Mouse (Mus musculus) embryonic facial prominence, embryonic 13.5 days (tissue): Measurements from ENCODE around the gene Ctnna2. TPM values are rescaled to one million over a fixed set of nuclear protein-coding genes. Genes with fewer than 3 reads are reported as not detected.
A peak's percentile ranks its signal among the peaks of the same experiment; 100 is the strongest.

Experiments
- ATAC-seq: fragments of 200-750 bp; cut with Nextera tagmentation; 2 replicates; pipeline ENCODE4 v1.8.0; 2017; ENCODE audit warnings: low read depth; ENCODE audit not compliant: insufficient number of reproducible peaks, insufficient read depth, low FRiP score, low TSS enrichment
- H3K27ac ChIP-seq: fragments of 300-500 bp; sonication (generic); 2 replicates; pipeline ENCODE4 v1.5.1; 2015; ENCODE audit warnings: moderate library complexity, mild to moderate bottlenecking, inconsistent platforms
- H3K27me3 ChIP-seq: fragments of 300-500 bp; sonication (generic); 2 replicates; pipeline ENCODE4 v1.6.1; 2015; ENCODE audit warnings: mild to moderate bottlenecking, inconsistent platforms
- H3K36me3 ChIP-seq: fragments of 300-500 bp; sonication (generic); 2 replicates; pipeline ENCODE4 v1.6.1; 2015; ENCODE audit warnings: mild to moderate bottlenecking, inconsistent platforms
- H3K4me1 ChIP-seq: fragments of 300-500 bp; sonication (generic); 2 replicates; pipeline ENCODE4 v1.6.1; 2015; ENCODE audit warnings: inconsistent platforms
- H3K4me2 ChIP-seq: fragments of 300-500 bp; sonication (generic); 2 replicates; pipeline ENCODE4 v1.6.1; 2015; ENCODE audit warnings: moderate library complexity, mild to moderate bottlenecking, inconsistent platforms
- H3K4me3 ChIP-seq: fragments of 300-500 bp; sonication (generic); 2 replicates; pipeline ENCODE4 v1.5.1; 2015; ENCODE audit warnings: mild to moderate bottlenecking, inconsistent platforms
- H3K9ac ChIP-seq: fragments of 300-500 bp; sonication (generic); 2 replicates; pipeline ENCODE4 v1.6.1; 2015; ENCODE audit warnings: mild to moderate bottlenecking, inconsistent platforms
- H3K9me3 ChIP-seq: fragments of 300-500 bp; sonication (generic); 2 replicates; pipeline ENCODE4 v1.6.1; 2016; ENCODE audit warnings: inconsistent platforms
- WGBS: fragments of 180-500 bp; shearing (Covaris S2); methylation state at CpG from one replicate; pipeline ENCODE4 v1.1.7; 2015; ENCODE audit warnings: mixed read lengths; 5-methylcytosine and 5-hydroxymethylcytosine counted together
- polyA plus RNA-seq: library from polyadenylated mRNA; unstranded; fragments of >200 nt; fragmentation: Nextera tagmentation; extraction: Ambion mirVana; gene quantifications from 2 replicates; pipeline ENCODE4 v1.2.1, GENCODE M21; 2015

Gene Ctnna2
- polyA plus RNA-seq, 1 experiment from 2014 or later = 9.1 TPM

DNA sequence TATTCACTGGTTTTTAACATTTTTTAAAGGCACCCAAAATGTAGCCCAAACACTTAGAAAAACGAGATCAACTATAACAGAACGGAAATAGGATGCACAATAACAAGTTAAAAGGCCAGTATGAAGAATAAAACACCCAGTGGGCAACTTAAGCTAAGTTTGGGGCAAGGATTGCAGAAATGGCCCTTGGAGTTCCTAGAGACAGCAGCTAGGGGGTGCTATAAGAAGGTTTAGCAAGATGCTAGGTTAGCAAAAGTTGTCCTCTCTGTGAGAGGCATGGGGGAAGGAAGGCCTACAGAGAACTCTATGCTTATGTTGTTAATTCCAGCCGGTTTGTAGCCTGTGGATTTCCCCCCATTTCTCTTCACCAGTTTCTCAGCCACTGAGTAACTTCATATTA lies 401.9 kb downstream of the Ctnna2 start:
- H3K9me3 ChIP-seq = no peaks in the 10 kb centered on the region
- no peaks in the 10 kb centered on the region for H3K27me3 ChIP-seq
- no peak overlapping the region for H3K4me3 ChIP-seq
- no peaks in the 10 kb centered on the region for H3K4me1 ChIP-seq
- H3K4me2 ChIP-seq = no peak overlapping the region
- H3K36me3 ChIP-seq = no peaks in the 10 kb centered on the region
- 49% methylated on average over 3 of the region's 3 CpGs for WGBS
- no peak overlapping the region for H3K27ac ChIP-seq
- H3K9ac ChIP-seq = no peak overlapping the region
- ATAC-seq = no peak

DNA sequence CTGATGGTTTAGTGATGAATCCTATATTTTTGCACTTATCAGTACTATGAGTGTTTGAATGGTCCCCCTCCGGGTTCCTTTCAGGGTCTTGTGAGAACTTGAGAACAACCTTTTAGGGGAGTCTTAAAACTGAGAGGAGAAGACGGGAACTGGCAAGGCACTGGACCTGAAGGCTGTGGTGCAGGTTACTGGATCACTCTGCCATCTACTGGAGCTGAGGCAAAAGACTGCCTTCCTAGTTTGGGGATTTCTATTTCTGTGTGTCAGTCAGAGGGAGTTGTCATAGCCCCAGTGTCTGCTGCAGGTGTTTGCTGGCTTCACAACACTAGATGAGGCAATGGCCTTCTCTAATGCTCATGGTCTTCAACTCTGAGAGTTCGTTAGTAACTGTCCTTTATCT lies 406.9 kb downstream of the Ctnna2 start:
- Histone ChIP-seq H3K4me2 (no peak overlapping the region), H3K9ac (no peak overlapping the region), H3K27ac (no peak overlapping the region), H3K27me3 (no peaks in the 10 kb centered on the region), H3K9me3 (no peaks in the 10 kb centered on the region), H3K4me3 (no peak overlapping the region), H3K36me3 (no peaks in the 10 kb centered on the region), H3K4me1 (no peaks in the 10 kb centered on the region)
- WGBS = 44% methylated on average over 3 of the region's 3 CpGs
- ATAC-seq = no peak

DNA sequence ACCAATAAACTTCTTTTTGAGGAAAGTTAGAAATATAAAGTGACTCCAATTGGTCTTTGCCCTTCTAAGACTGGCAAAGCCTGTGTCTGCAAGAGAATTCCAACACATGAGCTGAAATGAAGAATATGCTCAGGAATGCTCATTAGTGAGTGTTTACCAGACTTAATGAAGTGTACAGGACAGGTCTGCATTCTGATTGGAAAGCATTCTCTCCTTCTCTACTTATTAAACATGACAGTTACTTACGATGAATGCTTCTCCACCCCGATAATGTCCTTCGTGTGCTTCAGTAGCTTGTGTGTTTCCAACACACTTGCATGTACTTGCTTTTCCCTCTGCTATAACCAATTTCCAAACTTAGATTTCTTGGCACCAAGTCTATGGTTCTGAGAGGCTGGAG lies 409.6 kb downstream of the Ctnna2 start:
- H3K9ac ChIP-seq = no peak overlapping the region

DNA sequence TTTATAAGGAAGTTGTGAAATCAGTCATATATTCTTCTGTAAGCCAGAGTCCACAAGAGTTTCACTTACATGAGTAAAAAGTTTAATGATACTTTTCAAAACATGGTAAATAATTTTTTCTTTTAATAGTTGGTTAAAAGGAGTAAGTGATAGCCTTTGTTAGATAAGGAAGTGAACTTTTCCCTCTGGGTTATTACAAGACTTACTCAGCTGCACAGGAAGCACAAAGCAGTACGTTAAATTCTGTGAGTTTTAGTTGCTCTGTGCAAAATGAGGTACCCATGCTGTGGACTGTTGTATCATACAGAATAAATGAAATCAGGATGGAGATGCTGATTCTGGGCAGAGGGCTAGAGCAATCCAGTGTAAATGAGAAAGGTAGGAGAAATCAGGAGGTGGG lies 423.3 kb downstream of the Ctnna2 start:
- H3K36me3 ChIP-seq = no peaks in the 10 kb centered on the region
- H3K9ac ChIP-seq = no peak overlapping the region
- H3K4me2 ChIP-seq = no peak overlapping the region
- no peaks in the 10 kb centered on the region for H3K4me1 ChIP-seq
- no peak overlapping the region for H3K4me3 ChIP-seq
- 62% methylated on average over 1 of the region's 1 CpGs for WGBS
- no peak overlapping the region for H3K27ac ChIP-seq
- no peaks in the 10 kb centered on the region for H3K9me3 ChIP-seq
- ATAC-seq = no peak
- H3K27me3 ChIP-seq = no peaks in the 10 kb centered on the region

More for the DNA sequence above, 409.6 kb downstream of the Ctnna2 start:
- no peak overlapping the region for H3K4me3 ChIP-seq
- H3K27ac ChIP-seq = no peak overlapping the region
- H3K36me3 ChIP-seq = no peaks in the 10 kb centered on the region
- no peaks in the 10 kb centered on the region for H3K27me3 ChIP-seq
- H3K9me3 ChIP-seq = no peaks in the 10 kb centered on the region
- no peaks in the 10 kb centered on the region for H3K4me1 ChIP-seq
- no peak for ATAC-seq
- 91% methylated on average over 3 of the region's 3 CpGs for WGBS
- H3K4me2 ChIP-seq = no peak overlapping the region

DNA sequence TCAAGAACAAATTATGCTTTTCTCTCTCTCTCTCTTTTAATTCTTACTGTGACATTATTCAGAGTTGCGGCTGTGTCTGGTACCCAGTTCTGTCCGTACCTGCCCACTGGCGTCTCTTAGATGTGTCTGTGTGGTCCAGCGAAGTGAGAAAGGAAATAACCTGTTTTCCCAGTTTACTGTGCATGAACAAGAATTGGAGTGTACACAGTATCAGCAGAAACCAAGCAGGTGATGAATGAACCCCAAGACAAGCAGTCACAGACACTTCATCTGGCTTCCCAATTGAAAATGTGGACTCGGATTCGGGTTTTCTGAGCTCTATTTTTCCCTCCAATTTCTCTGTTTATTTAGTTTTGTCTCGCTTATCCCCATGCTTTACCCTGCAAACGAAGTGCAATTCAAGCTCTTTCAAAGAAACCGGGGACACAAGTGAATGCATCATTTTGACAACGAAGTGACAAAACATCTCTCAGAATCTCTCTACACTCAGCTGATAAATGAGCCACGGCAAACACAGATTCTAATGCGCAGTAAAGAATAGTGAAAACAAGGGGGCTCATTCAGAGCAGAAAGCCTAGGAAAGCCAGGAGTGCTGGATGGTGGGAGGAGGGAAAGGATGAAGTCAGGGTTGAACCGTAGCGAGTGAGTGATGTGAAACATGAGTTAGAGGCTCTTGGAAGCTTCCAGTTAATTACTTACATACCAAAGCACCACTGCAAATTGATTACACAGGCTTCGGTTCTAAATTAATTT lies 442.3 kb downstream of the Ctnna2 start:
- no peak overlapping the region for H3K9ac ChIP-seq
- H3K4me3 ChIP-seq = no peak overlapping the region
- ATAC-seq = no peak
- H3K4me2 ChIP-seq = peak overlapping the region; percentile 45
- no peaks in the 10 kb centered on the region; the same call in 1 of the 2 replicates for H3K27me3 ChIP-seq
- peaks cover 4% of the 10 kb centered on the region for H3K9me3 ChIP-seq
- no peaks in the 10 kb centered on the region for H3K36me3 ChIP-seq
- peaks cover 7% of the 10 kb centered on the region; the same call in 1 of the 2 replicates for H3K4me1 ChIP-seq
- H3K27ac ChIP-seq = peak overlapping the region; percentile 22; the same call in 1 of the 2 replicates
- 30% methylated on average over 15 of the region's 15 CpGs for WGBS

DNA sequence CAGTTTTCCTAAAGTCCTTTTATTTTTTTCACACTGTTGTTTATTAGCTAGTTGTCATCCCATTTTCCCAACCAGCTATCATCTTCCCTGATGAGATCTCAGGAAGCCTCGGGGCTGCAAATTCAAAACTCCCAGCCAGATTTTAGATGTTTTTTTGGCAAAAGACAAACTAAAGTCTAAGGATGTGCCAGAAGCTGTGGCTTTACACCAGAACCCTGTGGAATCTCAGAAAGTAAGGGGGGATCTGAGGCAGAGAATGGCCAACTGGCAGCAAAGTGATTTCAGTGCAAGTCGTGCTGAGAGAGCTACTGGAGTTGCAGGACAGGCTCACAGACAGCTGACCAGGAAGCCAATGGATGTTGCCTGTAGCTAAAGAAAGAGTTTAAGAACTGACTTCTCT lies 451.9 kb downstream of the Ctnna2 start:
- Histone ChIP-seq H3K9me3 (peaks cover 6% of the 10 kb centered on the region), H3K4me1 (peaks cover 4% of the 10 kb centered on the region; the same call in 1 of the 2 replicates), H3K9ac (no peak overlapping the region), H3K36me3 (no peaks in the 10 kb centered on the region), H3K27ac (no peak overlapping the region), H3K4me3 (no peak overlapping the region), H3K4me2 (no peak overlapping the region), H3K27me3 (no peaks in the 10 kb centered on the region)
- ATAC-seq = no peak
- WGBS = 60% methylated on average over 2 of the region's 2 CpGs

DNA sequence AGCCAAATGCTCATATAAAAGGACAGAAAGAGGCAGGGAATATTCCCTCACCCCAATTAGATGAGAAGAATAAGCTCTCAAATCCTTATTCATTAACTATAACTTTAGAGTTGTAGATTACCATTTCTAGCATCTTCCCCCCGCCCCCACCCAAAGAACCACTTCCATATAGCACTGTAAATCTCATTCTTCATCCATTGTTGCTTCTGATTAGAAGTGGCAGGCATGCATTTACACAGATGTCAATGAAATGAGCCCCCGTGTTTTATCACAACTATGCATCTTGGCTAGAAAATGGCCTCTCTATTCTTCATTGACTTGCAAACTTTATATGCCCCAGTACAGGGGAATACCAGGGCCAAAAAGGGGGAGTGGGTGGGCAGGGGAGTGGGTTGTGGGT lies 457.7 kb downstream of the Ctnna2 start:
- ATAC-seq = no peak
- 67% methylated on average over 2 of the region's 2 CpGs for WGBS

DNA sequence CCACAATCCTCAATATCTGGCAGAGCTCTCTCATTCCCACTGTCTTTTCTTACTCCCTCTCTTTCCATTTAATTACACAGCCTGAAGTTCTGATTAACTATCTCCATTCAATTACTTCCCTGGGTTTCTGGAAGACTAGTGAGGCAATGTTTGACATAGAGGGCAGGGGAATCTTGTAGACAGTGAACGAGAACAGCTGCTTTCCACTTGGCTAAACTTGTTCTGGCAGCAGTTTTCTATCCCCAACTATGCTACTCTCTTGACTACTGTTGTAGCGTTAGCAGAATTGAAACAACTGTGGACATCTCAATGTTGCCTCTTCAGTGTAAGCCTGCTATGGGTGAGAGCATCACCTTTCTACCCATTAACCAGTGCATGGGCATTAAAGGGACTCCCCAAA lies 463.0 kb downstream of the Ctnna2 start:
- no peaks in the 10 kb centered on the region for H3K4me1 ChIP-seq
- H3K27ac ChIP-seq = no peak overlapping the region
- H3K36me3 ChIP-seq = no peaks in the 10 kb centered on the region
- no peaks in the 10 kb centered on the region for H3K27me3 ChIP-seq
- WGBS = 60% methylated on average over 2 of the region's 2 CpGs
- no peak for ATAC-seq
- no peak overlapping the region for H3K4me3 ChIP-seq
- H3K9me3 ChIP-seq = no peaks in the 10 kb centered on the region
- H3K4me2 ChIP-seq = no peak overlapping the region
- H3K9ac ChIP-seq = no peak overlapping the region

More for the DNA sequence above, 457.7 kb downstream of the Ctnna2 start:
- H3K9ac ChIP-seq = no peak overlapping the region
- H3K4me3 ChIP-seq = no peak overlapping the region
- no peaks in the 10 kb centered on the region for H3K27me3 ChIP-seq
- H3K4me1 ChIP-seq = no peaks in the 10 kb centered on the region; the same call in 1 of the 2 replicates
- H3K36me3 ChIP-seq = no peaks in the 10 kb centered on the region
- H3K27ac ChIP-seq = no peak overlapping the region
- no peaks in the 10 kb centered on the region for H3K9me3 ChIP-seq
- no peak overlapping the region for H3K4me2 ChIP-seq

DNA sequence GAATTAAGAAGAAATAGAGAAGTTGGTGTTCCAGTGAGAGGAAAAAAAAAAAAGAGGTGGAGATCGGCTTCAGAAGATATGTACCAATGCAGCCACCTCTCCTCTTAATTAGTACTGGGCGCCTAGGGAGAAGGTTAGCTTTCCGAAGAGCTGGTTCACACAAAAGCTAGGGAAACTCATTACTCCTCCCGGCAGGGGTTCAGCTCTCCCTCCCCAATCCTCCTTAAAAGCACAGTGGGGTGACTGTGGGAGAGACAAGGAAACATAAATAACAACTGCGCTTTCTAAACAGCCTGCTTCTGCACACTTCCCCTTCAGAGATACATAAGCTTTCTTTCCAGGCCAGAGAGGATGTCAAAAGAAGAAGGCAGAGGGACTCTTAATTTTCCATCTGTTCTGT lies 467.7 kb downstream of the Ctnna2 start:
- Histone ChIP-seq H3K4me2 (no peak overlapping the region), H3K4me3 (no peak overlapping the region), H3K27ac (no peak overlapping the region), H3K4me1 (no peaks in the 10 kb centered on the region), H3K9ac (no peak overlapping the region), H3K9me3 (no peaks in the 10 kb centered on the region), H3K36me3 (no peaks in the 10 kb centered on the region), H3K27me3 (no peaks in the 10 kb centered on the region)
- ATAC-seq = no peak
- WGBS = 27% methylated on average over 5 of the region's 5 CpGs

DNA sequence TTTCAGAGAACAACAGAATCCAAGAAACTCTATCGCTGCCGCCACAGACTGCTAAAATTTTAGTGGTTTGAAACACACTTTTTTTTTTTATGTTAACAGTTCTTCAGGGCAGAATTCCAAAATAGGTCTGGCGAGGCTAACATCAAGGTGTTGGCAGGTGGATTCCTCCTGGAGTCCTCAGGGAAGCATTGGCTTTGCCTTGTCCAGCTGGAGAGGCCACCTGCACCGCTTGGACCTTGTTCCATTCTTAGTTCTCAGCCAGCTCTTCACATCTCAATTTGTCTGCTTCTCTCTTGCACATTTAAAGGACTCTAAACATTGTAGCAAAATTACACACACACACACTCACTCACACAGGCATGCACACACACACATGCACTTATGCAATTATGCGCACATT lies 487.8 kb downstream of the Ctnna2 start:
- no peak for ATAC-seq
- Histone ChIP-seq H3K9me3 (no peaks in the 10 kb centered on the region), H3K27me3 (no peaks in the 10 kb centered on the region), H3K9ac (no peak overlapping the region), H3K4me1 (no peaks in the 10 kb centered on the region), H3K36me3 (no peaks in the 10 kb centered on the region), H3K4me2 (no peak overlapping the region), H3K27ac (no peak overlapping the region), H3K4me3 (no peak overlapping the region)
- WGBS = 83% methylated on average over 5 of the region's 5 CpGs

DNA sequence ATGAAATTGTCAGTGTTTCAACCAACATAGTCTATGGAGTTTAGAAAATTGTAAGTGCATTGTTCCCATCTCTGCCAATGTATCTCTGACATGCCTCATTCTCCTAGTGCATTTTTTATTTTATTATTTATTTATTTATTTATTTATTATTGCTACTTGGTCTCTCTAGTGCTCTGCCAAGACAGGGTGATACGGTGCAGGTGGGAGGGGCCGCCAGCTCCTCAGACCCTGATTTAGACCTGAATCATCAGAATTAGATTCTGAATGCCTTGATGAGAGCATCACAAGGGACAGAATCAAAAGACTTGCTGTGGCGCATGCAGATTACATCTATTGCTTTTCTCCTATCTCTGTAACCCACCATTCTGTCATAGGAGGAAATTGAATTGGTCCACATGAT lies 492.8 kb downstream of the Ctnna2 start:
- H3K9me3 ChIP-seq = no peaks in the 10 kb centered on the region
- H3K27ac ChIP-seq = no peak overlapping the region

DNA sequence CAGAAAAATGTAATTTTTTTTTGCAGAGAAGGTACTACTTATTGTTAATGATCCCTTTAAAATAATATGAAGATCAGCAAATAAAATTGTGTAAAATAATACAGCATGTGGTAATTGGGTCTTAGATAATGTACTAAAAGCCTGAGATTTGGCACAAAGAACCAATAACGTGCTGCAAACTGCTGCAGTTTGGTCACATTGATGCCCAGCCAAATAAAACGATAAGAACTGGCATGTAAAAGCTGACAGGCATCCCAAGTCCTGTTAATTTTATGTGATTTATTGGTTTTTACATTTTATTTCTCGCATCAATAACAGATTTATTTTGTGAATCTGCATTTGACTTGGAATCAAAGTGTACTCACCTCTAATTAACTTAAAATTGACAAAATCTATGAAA lies 497.4 kb downstream of the Ctnna2 start:
- WGBS = 87% methylated on average over 3 of the region's 3 CpGs
- H3K9me3 ChIP-seq = no peaks in the 10 kb centered on the region

More for the DNA sequence above, 492.8 kb downstream of the Ctnna2 start:
- H3K27me3 ChIP-seq = no peaks in the 10 kb centered on the region
- no peaks in the 10 kb centered on the region for H3K36me3 ChIP-seq
- no peak overlapping the region for H3K9ac ChIP-seq
- no peaks in the 10 kb centered on the region for H3K4me1 ChIP-seq
- no peak overlapping the region for H3K4me3 ChIP-seq
- ATAC-seq = no peak
- 92% methylated on average over 3 of the region's 3 CpGs for WGBS
- no peak overlapping the region for H3K4me2 ChIP-seq

More for the DNA sequence above, 497.4 kb downstream of the Ctnna2 start:
- ATAC-seq = no peak
- Histone ChIP-seq H3K9ac (no peak overlapping the region), H3K36me3 (no peaks in the 10 kb centered on the region), H3K4me3 (no peak overlapping the region), H3K4me1 (no peaks in the 10 kb centered on the region), H3K27ac (no peak overlapping the region), H3K4me2 (no peak overlapping the region), H3K27me3 (no peaks in the 10 kb centered on the region)
